Mouse (Mus musculus) intestine, embryonic 15.5 days (tissue): ENCODE results near the gene Cyp1a1. TPM values are rescaled to one million over a fixed set of nuclear protein-coding genes. Genes with fewer than 3 reads are reported as not detected.

Source experiments
- ATAC-seq: fragments of 200-750 bp; cut with Nextera tagmentation; 2 replicates; pipeline ENCODE4 v1.8.0; 2017; ENCODE audit warnings: moderate TSS enrichment, moderate library complexity
- H3K27ac ChIP-seq: fragments of 300-500 bp; sonication (generic); 2 replicates; pipeline ENCODE4 v1.5.1; 2015; ENCODE audit warnings: mild to moderate bottlenecking, inconsistent platforms
- H3K27me3 ChIP-seq: fragments of 300-500 bp; sonication (generic); replicated peaks from 2 replicates; pipeline ENCODE4 v1.6.1; 2015; ENCODE audit warnings: inconsistent platforms
- H3K36me3 ChIP-seq: fragments of 300-500 bp; sonication (generic); 2 replicates; pipeline ENCODE4 v1.6.1; 2015; ENCODE audit warnings: inconsistent platforms
- H3K4me1 ChIP-seq: fragments of 300-500 bp; sonication (generic); replicated peaks from 2 replicates; pipeline ENCODE4 v1.6.1; 2015; ENCODE audit warnings: inconsistent platforms
- H3K4me2 ChIP-seq: fragments of 300-500 bp; sonication (generic); replicated peaks from 2 replicates; pipeline ENCODE4 v1.6.1; 2015; ENCODE audit warnings: mild to moderate bottlenecking, inconsistent platforms
- H3K4me3 ChIP-seq: fragments of 300-500 bp; sonication (generic); replicated peaks from 2 replicates; pipeline ENCODE4 v1.5.1; 2015; ENCODE audit warnings: inconsistent platforms
- H3K9ac ChIP-seq: fragments of 300-500 bp; sonication (generic); 2 replicates; pipeline ENCODE4 v1.6.1; 2015; ENCODE audit warnings: inconsistent platforms
- H3K9me3 ChIP-seq: fragments of 300-500 bp; sonication (generic); 2 replicates; pipeline ENCODE4 v1.6.1; 2016; ENCODE audit warnings: inconsistent platforms
- WGBS: fragments of 180-500 bp; shearing (Covaris S2); methylation state at CpG from one replicate; pipeline ENCODE4 v1.1.7; 2015; 5-methylcytosine and 5-hydroxymethylcytosine counted together
- polyA plus RNA-seq: library from polyadenylated mRNA; unstranded; fragments of >200 nt; fragmentation: Nextera tagmentation; extraction: Ambion mirVana; gene quantifications from 2 replicates; pipeline ENCODE4 v1.2.1, GENCODE M21; 2015

Cyp1a1 gene
- polyA plus RNA-seq, 1 experiment from 2014 or later = not detected

DNA sequence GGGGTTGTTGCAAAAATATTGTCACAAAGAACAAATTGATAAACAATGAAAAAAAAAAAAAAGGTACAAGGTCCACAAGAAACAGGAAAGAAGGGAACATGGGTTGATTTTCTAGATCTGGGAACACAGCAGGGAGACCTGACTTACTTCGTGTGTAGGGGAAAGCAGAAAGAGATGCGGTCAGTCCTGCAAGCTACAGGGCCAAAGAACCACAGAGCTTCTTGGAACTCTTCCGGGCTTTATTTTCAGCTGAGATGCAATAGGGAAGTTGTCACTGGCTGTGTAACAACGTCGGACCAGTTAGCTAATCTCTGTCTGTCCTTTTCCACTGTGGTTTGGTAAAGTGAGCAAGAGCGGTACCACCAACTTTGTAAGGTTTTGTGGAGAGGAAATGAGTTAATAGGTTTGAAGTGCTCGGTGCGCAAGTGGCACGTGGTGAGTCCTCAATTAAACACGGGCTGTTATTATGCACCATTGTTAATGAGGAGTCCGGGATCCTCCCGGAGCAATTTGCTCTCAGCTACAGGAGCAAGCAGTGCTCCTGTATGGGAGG, 41.1 kb upstream of the Cyp1a1 start:
- ATAC-seq = no peak
- Histone ChIP-seq H3K36me3 (no peaks in the 10 kb centered on the region), H3K27me3 (no peaks in the 10 kb centered on the region), H3K9ac (no peak overlapping the region), H3K4me1 (peaks cover 48% of the 10 kb centered on the region), H3K27ac (peak overlapping the region; percentile 44), H3K4me2 (no peak overlapping the region), H3K9me3 (no peaks in the 10 kb centered on the region), H3K4me3 (no peak overlapping the region)
- WGBS = 68% methylated on average over 12 of the region's 12 CpGs

DNA sequence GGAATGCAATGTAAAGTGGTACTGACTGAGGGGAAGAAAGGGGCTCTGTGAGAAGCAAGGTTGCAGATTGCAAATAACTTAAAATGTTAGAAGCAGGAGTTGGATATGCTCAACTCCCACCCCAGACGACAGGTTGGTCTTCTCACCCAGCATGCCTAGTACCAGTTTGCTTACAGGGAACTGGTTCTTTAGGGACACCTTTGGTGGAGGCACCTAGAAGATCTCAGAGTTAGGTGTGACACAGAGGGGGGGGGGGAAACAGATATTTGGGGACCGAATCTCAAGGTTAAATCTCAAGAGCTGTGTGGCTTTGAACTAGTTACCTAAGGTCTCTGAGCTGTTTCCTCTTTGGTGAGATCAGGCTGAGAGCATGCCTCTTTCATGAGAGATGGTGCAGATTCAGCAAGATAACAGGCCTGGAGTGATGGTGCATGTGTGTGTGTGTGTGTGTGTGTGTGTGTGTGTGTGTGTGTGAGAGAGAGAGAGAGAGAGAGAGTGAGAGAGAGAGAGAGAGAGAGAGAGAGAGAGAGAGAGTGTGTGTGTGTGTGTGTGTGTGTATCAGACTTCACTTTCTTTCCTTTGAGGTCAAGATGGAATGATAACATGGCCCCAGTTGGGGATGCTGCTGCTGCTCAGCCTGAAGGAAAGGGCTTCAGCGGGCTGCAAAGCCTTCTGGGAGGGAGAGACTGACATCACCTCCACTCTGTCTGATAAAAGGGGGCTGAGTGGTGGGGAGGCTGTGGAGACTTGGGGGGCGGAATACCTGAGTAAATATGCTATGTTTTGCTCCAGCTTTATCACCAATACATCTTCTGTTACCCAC, 40.2 kb upstream of the Cyp1a1 start:
- Histone ChIP-seq H3K27me3 (no peaks in the 10 kb centered on the region), H3K36me3 (no peaks in the 10 kb centered on the region), H3K4me1 (peaks cover 39% of the 10 kb centered on the region), H3K4me3 (no peak overlapping the region), H3K9me3 (no peaks in the 10 kb centered on the region), H3K4me2 (peak overlapping the region; percentile 24; the same call in 1 of the 2 replicates), H3K27ac (peak overlapping the region; percentile 62), H3K9ac (no peak overlapping the region)
- ATAC-seq = no peak
- 51% methylated on average over 4 of the region's 4 CpGs for whole genome bisulfite sequencing

DNA sequence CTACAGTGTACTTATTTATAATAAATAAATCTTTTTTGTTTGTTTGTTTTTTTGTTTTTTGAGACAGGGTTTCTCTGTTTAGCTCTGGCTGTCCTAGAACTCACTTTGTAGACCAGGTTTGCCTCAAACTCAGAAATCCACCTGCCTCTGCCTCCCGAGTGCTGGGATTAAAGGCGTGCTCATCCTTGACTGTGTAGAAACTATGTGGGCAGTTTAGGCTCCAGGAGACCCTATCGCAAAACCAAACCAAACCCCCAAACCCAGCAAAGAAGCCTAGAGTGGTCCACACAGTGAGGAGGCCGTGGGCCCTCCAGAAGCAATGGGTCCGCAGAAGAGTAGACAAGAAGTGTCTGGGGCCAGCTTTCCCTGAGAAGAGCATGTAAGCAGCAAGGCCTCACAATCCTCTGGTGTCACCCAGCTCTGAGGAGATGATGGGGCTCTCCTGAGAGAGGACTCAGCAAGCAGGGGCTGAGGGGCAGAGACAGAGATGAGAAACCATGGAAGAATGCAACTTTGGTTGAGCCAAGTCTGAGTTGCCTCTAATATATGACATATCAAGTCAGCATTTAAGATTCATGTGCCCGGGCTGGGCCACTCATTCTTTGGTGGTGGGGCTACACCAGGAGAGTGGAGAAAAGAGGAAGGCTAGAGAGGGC, 37.5 kb upstream of the Cyp1a1 start:
- Histone ChIP-seq H3K4me1 (peaks cover 28% of the 10 kb centered on the region), H3K36me3 (no peaks in the 10 kb centered on the region), H3K27ac (peak overlapping the region; percentile 10; the same call in 1 of the 2 replicates), H3K4me2 (no peak overlapping the region), H3K27me3 (no peaks in the 10 kb centered on the region), H3K4me3 (no peak overlapping the region), H3K9ac (no peak overlapping the region), H3K9me3 (no peaks in the 10 kb centered on the region)
- WGBS = 87% methylated on average over 6 of the region's 6 CpGs
- no peak for ATAC-seq

DNA sequence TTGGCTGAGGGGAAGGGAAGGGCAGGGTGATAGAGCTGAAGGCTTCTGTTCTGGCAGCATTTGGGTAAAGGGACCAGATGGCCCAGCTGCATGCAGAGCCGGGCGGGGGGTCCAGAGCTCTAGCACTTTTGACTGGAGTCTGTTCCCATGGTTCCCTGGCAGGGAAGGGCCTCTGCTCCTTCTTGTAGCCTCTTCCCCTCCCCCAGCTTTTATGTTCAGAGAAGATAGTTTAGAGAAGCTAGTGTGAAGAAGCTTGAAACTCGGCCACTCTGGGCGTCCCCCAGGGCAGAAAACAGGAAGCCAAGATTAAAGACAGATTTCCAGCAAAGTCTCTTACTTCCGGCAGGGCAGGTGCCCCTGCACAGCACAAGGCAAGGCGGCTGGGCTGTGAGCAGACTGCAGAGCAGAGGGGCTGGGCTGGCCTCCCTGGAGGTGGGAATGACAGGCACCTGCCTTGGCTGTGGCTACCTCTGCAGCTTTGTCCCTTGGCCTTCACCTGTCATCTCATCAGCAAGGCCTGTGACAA, 36.9 kb upstream of the Cyp1a1 start:
- no peaks in the 10 kb centered on the region for H3K27me3 ChIP-seq
- no peak overlapping the region for H3K9ac ChIP-seq
- no peaks in the 10 kb centered on the region for H3K9me3 ChIP-seq
- no peak for ATAC-seq
- H3K4me1 ChIP-seq = peaks cover 29% of the 10 kb centered on the region
- H3K36me3 ChIP-seq = no peaks in the 10 kb centered on the region
- H3K27ac ChIP-seq = peak overlapping the region; percentile 10
- no peak overlapping the region for H3K4me2 ChIP-seq
- 29% methylated on average over 6 of the region's 6 CpGs for WGBS
- no peak overlapping the region for H3K4me3 ChIP-seq

DNA sequence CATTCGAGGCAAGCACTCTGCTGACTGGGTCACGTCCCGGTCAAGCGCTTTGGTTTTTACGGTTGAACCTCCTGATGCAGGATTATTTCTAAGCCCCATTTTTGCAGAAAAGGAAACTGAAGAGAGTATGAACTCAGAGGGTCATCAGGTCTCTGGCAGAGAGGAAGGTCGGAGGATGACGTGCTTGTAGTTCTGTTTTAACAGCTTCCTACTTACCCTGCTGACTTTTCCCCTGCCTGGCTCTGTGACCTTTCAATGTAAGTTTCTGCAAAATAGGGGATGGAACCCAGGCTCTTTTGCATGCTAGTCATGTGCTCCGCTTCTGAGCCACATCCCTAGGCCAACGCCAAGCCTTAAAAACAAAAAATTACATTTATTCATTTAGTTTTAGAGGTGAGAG, 35.4 kb upstream of the Cyp1a1 start:
- Histone ChIP-seq H3K4me2 (no peak overlapping the region), H3K27me3 (no peaks in the 10 kb centered on the region), H3K9ac (no peak overlapping the region), H3K4me3 (no peak overlapping the region), H3K9me3 (no peaks in the 10 kb centered on the region), H3K4me1 (peaks cover 25% of the 10 kb centered on the region), H3K36me3 (no peaks in the 10 kb centered on the region), H3K27ac (no peak overlapping the region)
- WGBS = 74% methylated on average over 9 of the region's 9 CpGs
- no peak for ATAC-seq

DNA sequence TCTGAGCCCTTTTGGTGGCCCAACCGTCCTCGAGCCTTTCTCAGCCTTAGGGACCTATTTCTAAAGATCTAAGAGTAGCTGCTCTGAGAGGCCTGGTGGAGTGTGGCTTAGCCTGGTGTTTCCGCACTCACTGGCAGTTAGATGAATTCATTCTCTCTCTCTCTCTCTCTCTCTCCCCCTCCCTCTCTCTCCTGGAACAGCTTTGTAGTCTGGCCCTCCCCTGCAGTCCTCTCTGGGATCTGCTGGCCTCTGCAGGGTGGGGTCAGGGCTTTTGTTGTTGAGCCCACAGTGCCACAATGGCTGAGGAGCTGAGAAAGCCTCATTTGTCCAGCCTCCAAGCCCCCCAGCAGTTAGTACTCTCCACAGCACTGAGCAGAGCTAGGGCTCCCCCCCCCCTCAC, 34.9 kb upstream of the Cyp1a1 start:
- WGBS = 52% methylated on average over 3 of the region's 3 CpGs
- no peak overlapping the region for H3K27ac ChIP-seq
- no peaks in the 10 kb centered on the region for H3K27me3 ChIP-seq
- H3K4me1 ChIP-seq = peaks cover 25% of the 10 kb centered on the region
- no peak overlapping the region for H3K9ac ChIP-seq
- no peak overlapping the region for H3K4me2 ChIP-seq
- H3K36me3 ChIP-seq = no peaks in the 10 kb centered on the region
- ATAC-seq = no peak
- H3K4me3 ChIP-seq = no peak overlapping the region
- no peaks in the 10 kb centered on the region for H3K9me3 ChIP-seq

DNA sequence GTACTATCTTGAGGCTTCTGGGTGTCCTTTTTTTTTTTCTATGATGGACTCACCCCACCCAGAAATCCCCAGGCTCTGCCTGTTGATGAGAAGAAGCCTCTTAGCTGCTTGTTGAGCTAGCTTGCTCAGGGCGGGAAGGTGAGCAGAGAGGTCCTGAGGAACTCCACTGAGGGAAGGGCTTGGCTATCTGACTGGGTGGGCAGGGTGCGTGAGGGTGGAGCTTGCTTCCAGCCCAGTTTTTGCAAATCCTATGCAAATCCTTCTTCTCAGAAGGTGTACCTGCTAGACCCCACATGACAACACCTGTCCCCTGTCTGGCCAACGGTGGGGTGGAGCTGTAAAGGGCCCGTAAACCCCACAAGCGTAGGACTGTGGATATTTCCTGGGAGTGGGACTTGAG, 34.4 kb upstream of the Cyp1a1 start, which contains the start of gene Csk:
Gene Csk, minus strand, starts transcription at position 349 of the 400 bp plus-strand sequence.
- Histone ChIP-seq H3K4me3 (no peak within 1 kb of the TSS), H3K9me3 (no peaks in the 10 kb centered on the region), H3K27ac (no peak within 1 kb of the TSS), H3K36me3 (no peaks in the 10 kb centered on the region), H3K27me3 (no peaks in the 10 kb centered on the region), H3K9ac (no peak within 1 kb of the TSS), H3K4me2 (no peak within 1 kb of the TSS), H3K4me1 (peaks cover 25% of the 10 kb centered on the region)
- WGBS = 51% methylated on average over 5 of the region's 5 CpGs
- no peak for ATAC-seq

DNA sequence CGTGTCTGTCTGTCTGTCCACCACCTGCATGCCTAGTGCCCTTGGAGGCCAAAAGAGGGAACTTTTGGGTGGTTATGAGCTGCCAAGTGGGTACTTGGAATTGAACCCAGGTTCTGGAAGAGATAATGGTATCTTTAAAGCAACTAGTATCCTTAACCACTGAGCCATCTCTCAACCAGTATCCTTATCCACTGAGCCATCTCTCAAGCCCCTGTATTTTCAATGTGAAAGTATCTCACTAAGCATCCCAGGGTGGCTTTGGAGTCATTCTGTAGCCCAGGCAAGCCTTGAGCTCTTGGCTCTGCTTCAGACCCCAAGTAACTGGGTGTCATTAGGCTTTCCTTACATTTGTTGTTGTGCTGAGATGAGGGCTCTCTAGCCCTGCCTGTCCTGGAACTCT, 32.8 kb upstream of the Cyp1a1 start:
- no peak overlapping the region for H3K4me3 ChIP-seq
- H3K27ac ChIP-seq = no peak overlapping the region
- no peaks in the 10 kb centered on the region for H3K9me3 ChIP-seq
- H3K9ac ChIP-seq = no peak overlapping the region
- H3K4me1 ChIP-seq = peaks cover 25% of the 10 kb centered on the region
- WGBS = 87% methylated on average over 1 of the region's 1 CpGs
- no peaks in the 10 kb centered on the region for H3K27me3 ChIP-seq
- no peak for ATAC-seq
- no peaks in the 10 kb centered on the region for H3K36me3 ChIP-seq
- no peak overlapping the region for H3K4me2 ChIP-seq

DNA sequence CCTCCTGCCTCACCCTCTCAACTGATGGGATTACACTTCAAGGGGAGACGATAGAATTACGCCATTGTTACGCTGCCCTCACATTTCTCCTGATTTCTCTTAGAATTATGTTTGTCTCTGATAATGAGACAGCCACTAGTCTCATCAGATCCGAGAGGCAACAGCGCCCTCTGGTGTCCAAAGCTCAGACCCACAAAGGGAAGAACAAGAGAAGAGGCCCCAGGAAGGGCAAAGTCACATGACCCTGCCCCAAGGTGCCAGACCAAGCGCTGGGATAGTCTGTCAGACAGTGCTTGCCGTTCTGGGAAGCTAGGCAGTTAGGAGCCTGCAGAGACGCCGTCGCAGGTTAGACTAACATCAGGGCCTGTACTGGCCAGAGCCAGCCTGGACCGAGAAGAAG, 32.0 kb upstream of the Cyp1a1 start:
- 1% methylated on average over 11 of the region's 11 CpGs for WGBS
- H3K4me3 ChIP-seq = no peak overlapping the region; the same call in 1 of the 2 replicates
- H3K4me2 ChIP-seq = peak overlapping the region; percentile 56
- H3K9ac ChIP-seq = peak overlapping the region; percentile 24
- no peak overlapping the region for H3K27ac ChIP-seq
- H3K36me3 ChIP-seq = no peaks in the 10 kb centered on the region
- peak; percentile 79 for ATAC-seq
- peaks cover 20% of the 10 kb centered on the region for H3K4me1 ChIP-seq
- no peaks in the 10 kb centered on the region for H3K27me3 ChIP-seq
- H3K9me3 ChIP-seq = no peaks in the 10 kb centered on the region

DNA sequence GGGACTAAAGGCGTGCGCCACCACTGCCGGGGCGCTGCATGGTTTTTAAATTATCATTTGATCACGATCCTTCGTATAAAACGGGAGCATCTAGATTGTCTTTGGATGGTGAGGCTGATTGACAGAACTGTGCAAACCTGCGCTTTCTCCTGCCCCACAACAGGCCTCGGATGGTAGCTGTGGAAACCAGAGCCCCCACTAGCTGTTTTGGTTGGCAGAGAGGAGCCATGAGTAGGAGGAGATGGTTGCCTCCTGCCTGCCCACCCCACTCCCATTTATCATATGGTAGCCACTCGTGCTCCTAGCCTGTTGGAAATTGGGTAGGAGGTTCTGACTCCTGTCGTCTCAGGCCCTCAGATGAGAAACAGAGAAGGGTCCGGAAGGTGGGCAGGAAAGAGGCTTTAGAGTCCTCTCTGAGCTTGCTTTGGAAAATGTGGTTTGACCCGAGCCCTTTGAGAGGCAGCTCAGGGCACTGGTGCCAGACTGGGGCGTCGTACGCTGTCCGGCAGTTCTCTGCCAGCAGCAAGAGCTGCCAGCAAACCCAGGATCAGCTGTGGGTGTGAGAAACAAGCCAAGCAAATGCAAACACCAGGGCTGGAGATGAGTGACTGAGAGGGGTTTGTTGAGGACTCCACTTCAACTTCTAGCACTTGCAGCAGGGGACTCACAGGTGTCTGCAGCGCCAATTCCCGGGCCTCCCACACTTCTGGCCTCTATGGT, 30.9 kb upstream of the Cyp1a1 start:
- no peak overlapping the region for H3K4me3 ChIP-seq
- H3K36me3 ChIP-seq = no peaks in the 10 kb centered on the region
- no peak for ATAC-seq
- no peak overlapping the region for H3K27ac ChIP-seq
- no peaks in the 10 kb centered on the region for H3K27me3 ChIP-seq
- no peak overlapping the region for H3K4me2 ChIP-seq
- WGBS = 76% methylated on average over 19 of the region's 19 CpGs
- no peaks in the 10 kb centered on the region for H3K9me3 ChIP-seq
- peaks cover 11% of the 10 kb centered on the region for H3K4me1 ChIP-seq
- H3K9ac ChIP-seq = no peak overlapping the region

DNA sequence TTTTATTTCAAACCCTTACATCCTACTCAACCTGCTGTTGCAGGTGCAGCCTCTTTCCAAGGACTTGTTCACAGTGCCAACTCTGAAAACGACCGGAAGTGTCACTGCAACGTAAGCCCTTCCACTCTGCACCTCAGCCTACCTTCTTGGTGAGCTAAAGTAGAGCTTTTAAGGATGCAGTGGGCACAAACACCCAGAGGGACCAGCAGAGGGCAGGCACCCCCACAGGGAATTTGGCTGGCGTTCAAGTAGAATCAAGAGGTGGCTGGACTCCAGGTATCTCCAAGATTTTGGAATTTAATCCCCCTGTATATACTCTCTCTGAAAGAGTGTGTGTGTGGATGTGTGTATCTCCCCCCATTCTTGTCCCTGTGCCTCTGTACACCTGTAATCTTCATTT, 29.9 kb upstream of the Cyp1a1 start:
- H3K4me1 ChIP-seq = peaks cover 11% of the 10 kb centered on the region
- ATAC-seq = no peak
- H3K9ac ChIP-seq = no peak overlapping the region
- H3K4me3 ChIP-seq = no peak overlapping the region
- H3K4me2 ChIP-seq = no peak overlapping the region
- 57% methylated on average over 4 of the region's 4 CpGs for WGBS
- no peaks in the 10 kb centered on the region for H3K9me3 ChIP-seq
- H3K27ac ChIP-seq = no peak overlapping the region
- H3K27me3 ChIP-seq = no peaks in the 10 kb centered on the region
- no peaks in the 10 kb centered on the region for H3K36me3 ChIP-seq

DNA sequence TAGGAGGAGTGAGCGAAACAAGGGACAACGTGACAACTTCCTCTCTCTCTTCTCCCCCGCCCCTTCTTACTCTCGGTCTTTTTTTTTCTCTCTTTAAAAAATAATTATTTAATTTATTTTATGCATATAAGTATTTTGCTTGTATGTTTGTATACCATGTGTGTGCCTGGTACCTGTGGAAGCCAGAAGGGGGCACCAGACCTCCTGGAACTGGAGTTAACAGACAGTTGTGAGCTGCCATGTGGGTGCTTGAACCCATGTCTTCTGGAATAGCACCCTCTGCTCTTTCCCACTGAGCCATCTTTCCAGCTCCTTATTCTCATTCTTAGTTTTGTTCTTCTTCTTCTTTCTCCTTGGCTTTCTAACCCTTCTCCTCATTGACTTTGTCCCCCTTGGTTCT, 28.8 kb upstream of the Cyp1a1 start:
- H3K4me1 ChIP-seq = peaks cover 6% of the 10 kb centered on the region; the same call in 1 of the 2 replicates
- H3K27ac ChIP-seq = no peak overlapping the region
- WGBS = 80% methylated on average over 4 of the region's 4 CpGs
- H3K36me3 ChIP-seq = no peaks in the 10 kb centered on the region
- H3K9me3 ChIP-seq = no peaks in the 10 kb centered on the region
- no peak overlapping the region for H3K4me2 ChIP-seq
- no peaks in the 10 kb centered on the region for H3K27me3 ChIP-seq
- H3K9ac ChIP-seq = no peak overlapping the region
- no peak for ATAC-seq
- no peak overlapping the region for H3K4me3 ChIP-seq
